Mouse (Mus musculus) ovary, adult 10 weeks (tissue): Measurements from ENCODE around the gene Slc4a4. TPM values are rescaled to one million over a fixed set of nuclear protein-coding genes. Genes with fewer than 3 reads are reported as not detected.

Experiments
- polyA plus RNA-seq: library from polyadenylated mRNA; stranded (reverse); fragments of 350-450 nt; fragmentation: Illumina TruSeq; extraction: RNeasy Lipid Tissue Mini Kit (QIAGEN cat#74804); gene quantifications from one replicate; pipeline ENCODE4 v1.2.3, GENCODE M21; 2014

Slc4a4 gene
- polyA plus RNA-seq: 19.6 TPM

DNA sequence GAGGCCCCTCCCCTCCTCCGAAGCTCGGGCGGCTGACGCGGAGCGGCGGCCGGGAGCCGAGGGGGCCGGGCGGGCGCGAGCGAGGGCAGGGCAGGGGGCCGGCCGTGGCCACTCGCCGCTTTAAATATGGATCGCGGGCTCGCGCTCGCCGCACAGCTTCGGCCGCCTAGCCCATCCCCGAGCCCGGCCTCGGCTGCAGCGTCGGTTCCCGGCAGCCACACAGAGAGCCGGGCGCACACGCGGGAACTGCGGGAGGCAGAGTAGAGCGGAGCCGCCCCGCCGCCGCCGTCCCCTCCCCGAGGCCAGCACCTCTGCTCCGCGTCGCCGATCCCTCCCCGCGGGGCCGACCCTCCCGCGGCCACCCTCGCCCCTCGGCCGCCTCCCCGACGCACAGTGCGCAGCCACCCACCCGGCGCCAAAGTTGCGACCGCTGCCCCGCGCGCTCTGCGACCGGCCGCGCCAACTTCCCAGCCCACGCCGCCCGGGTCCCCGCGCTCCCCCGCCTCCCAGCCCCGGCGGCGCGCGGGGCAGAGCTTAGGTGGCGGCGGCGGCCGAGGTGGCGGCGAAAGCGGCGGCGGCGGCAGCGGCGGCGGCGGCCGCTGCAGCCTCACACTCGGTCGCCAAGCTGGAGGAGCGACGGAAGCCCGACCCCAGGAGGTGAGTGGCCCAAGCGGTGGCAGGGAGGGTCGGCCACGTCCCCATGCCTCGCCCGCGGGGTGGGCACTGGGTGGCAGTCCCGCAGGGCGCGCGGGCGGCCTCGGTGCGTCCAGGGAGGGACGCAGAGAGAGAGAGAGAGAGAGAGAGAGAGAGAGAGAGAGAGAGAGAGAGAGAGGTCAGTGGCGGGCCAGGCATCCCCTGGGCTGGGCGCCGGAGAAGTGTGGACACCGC, at the start of gene Slc4a4:
Gene Slc4a4 (plus strand): TSS at position 151 of the 888 bp plus-strand sequence.

Other genes starting within 250 kb of the Slc4a4 start
- 356 TPM for gene Grsf1, start 210.6 kb upstream of the Slc4a4 start, polyA plus RNA-seq
- 124 TPM for gene Mob1b, start 166.0 kb upstream of the Slc4a4 start, polyA plus RNA-seq
- 24.9 TPM for gene Dck, start 121.8 kb upstream of the Slc4a4 start, polyA plus RNA-seq